Mouse (Mus musculus): ENCODE results near the gene Upf1. TPM values are rescaled to one million over a fixed set of nuclear protein-coding genes. Genes with fewer than 3 reads are reported as not detected.
A peak's percentile ranks its signal among the peaks of the same experiment; 100 is the strongest.

The Upf1 gene
- total RNA-seq, 2 experiments from 2014 or later = 58.2 to 61.6 TPM

GRCm38 (mm10) chr8:70283136-70284077 is 69.7 kb downstream of the Upf1 start:
- intact Hi-C loops (cut with DNase I) = no loop called here
- DNase-seq (ENCODE audit: low spot score in 2 of 2) = no peak

GRCm38 (mm10) chr8:70282603-70283135 is 70.4 kb downstream of the Upf1 start, which contains the start of gene Homer3:
Gene Homer3 (plus strand): TSS chr8:70282827.
- intact Hi-C loops (cut with DNase I) = loop anchor here (1.0 kb wide), 1 partner anchor 48 kb away; the partner anchor contains the start of genes Armc6 and Sugp2
- DNase-seq (ENCODE audit: low spot score in 2 of 2) = peak; percentile 67 to 71

Other genes with a start within 250 kb of the Upf1 start
- 100 to 1,000 TPM; 219 to 220 TPM for gene Ncan, start 232.4 kb downstream of the Upf1 start, total RNA-seq (2021)
- 10 to 100 TPM; 21.7 to 21.9 TPM for gene Nr2c2ap, start 221.9 kb downstream of the Upf1 start, total RNA-seq (2021)
- 10 to 100 TPM; 10.2 to 12.4 TPM for gene Rfxank, start 214.1 kb downstream of the Upf1 start, total RNA-seq (2021)
- 10 to 100 TPM; 46.8 to 51.0 TPM for gene Borcs8, start 213.8 kb downstream of the Upf1 start, total RNA-seq (2021)
- under 1 TPM in 1 of 2 experiments, not detected in 1; 0.57 TPM for gene Mef2b, start 213.6 kb downstream of the Upf1 start, total RNA-seq (2021)
- gene Tmem161a, start 180.9 kb downstream of the Upf1 start, total RNA-seq (2021) = 10 to 100 TPM; 44.1 to 50.8 TPM
- gene Slc25a42, start 141.0 kb downstream of the Upf1 start, total RNA-seq (2021) = 10 to 100 TPM; 33.5 to 36.5 TPM
- 100 to 1,000 TPM; 118 to 122 TPM for gene Sugp2, start 119.1 kb downstream of the Upf1 start, total RNA-seq (2021)
- 10 to 100 TPM; 41.7 to 46.3 TPM for gene Armc6, start 118.8 kb downstream of the Upf1 start, total RNA-seq (2021)
- gene Homer3, start 70.5 kb downstream of the Upf1 start, total RNA-seq (2021) = 1 to 10 TPM; 6.5 to 9.2 TPM
- 10 to 100 TPM; 42.3 to 42.5 TPM for gene Ddx49, start 50.8 kb downstream of the Upf1 start, total RNA-seq (2021)
- gene Cope, start 50.8 kb downstream of the Upf1 start, total RNA-seq (2021) = 100 to 1,000 TPM; 123 to 125 TPM
- gene Cers1, start 37.5 kb downstream of the Upf1 start, total RNA-seq (2021) = 100 to 1,000 TPM; 105 to 111 TPM
- 10 to 100 TPM; 17.7 to 18.9 TPM for gene Gdf1, start 23.5 kb downstream of the Upf1 start, total RNA-seq (2021)
- gene Comp, start 20.3 kb upstream of the Upf1 start, total RNA-seq (2021) = under 1 TPM; 0.23 to 0.48 TPM
- gene Crtc1, start 86.3 kb upstream of the Upf1 start, total RNA-seq (2021) = 100 to 1,000 TPM; 120 to 139 TPM
- gene Klhl26, start 123.7 kb upstream of the Upf1 start, total RNA-seq (2021) = 10 to 100 TPM; 40.3 to 44.2 TPM
- gene Tmem59l, start 134.1 kb upstream of the Upf1 start, total RNA-seq (2021) = 100 to 1,000 TPM; 264 to 286 TPM
- 1 to 10 TPM; 2.3 to 3.5 TPM for gene Crlf1, start 139.9 kb upstream of the Upf1 start, total RNA-seq (2021)
- gene Rex1bd, start 153.5 kb upstream of the Upf1 start, total RNA-seq (2021) = 100 to 1,000 TPM; 104 TPM
- gene Uba52, start 157.5 kb upstream of the Upf1 start, total RNA-seq (2021) = 100 to 1,000 TPM; 886 to 927 TPM
- gene Fkbp8, start 174.4 kb upstream of the Upf1 start, total RNA-seq (2021) = 100 to 1,000 TPM; 403 TPM
- 10 to 100 TPM; 43.1 to 47.7 TPM for gene Kxd1, start 174.7 kb upstream of the Upf1 start, total RNA-seq (2021)
- 10 to 100 TPM; 15.1 to 17.7 TPM for gene Ell, start 186.2 kb upstream of the Upf1 start, total RNA-seq (2021)
- gene Isyna1, start 241.1 kb upstream of the Upf1 start, total RNA-seq (2021) = 10 to 100 TPM; 51.9 to 52.1 TPM